Mouse (Mus musculus) liver, adult (tissue): ENCODE data around the gene Vars.
"Not testable (repeated sequence)": the region's sequence is repeated elsewhere in the genome, so short reads cannot be mapped to it uniquely, and the experiment has no call there.

Experiments
- GATA4 ChIP-seq: IDR thresholded peaks from 2 replicates; pipeline ENCODE4 v1.6.1; 2014; ENCODE audit warnings: mild to moderate bottlenecking, low read length; ENCODE audit not compliant: insufficient replicate concordance

Gene Vars

GRCm38 (mm10) chr17:34965627-34966026 is 35.2 kb upstream of the Vars start:
- TF ChIP-seq GATA4 = peak; percentile 38; the same call in 1 of the 2 replicates

GRCm38 (mm10) chr17:34969822-34970221 is 31.0 kb upstream of the Vars start, which contains the start of gene Gm20481:
Gene Gm20481, plus strand, starts transcription at chr17:34969912.
- not testable (repeated sequence) for TF ChIP-seq GATA4

GRCm38 (mm10) chr17:34972069-34972749 is 28.6 kb upstream of the Vars start, which contains the start of the genes Hspa1a and Hspa1l:
Gene Hspa1a, minus strand, starts transcription at chr17:34972156.
Gene Hspa1l, plus strand, starts transcription at chr17:34972703.
- not testable (repeated sequence) for TF ChIP-seq GATA4

- no peak for TF ChIP-seq GATA4
Observed at GRCm38 (mm10) chr17:34975581-34976492, 24.9 kb upstream of the Vars start.

- TF ChIP-seq GATA4 = no peak
Observed at GRCm38 (mm10) chr17:34977000-34977399, 23.8 kb upstream of the Vars start.

- no peak for TF ChIP-seq GATA4
Observed at GRCm38 (mm10) chr17:34978239-34978638, 22.5 kb upstream of the Vars start.

- no peak for TF ChIP-seq GATA4
Observed at GRCm38 (mm10) chr17:34979631-34980030, 21.2 kb upstream of the Vars start.

GRCm38 (mm10) chr17:34980655-34981054 is 20.1 kb upstream of the Vars start:
- no peak for TF ChIP-seq GATA4

- TF ChIP-seq GATA4 = peak; percentile 54; the same call in 1 of the 2 replicates
Observed at GRCm38 (mm10) chr17:34981690-34982180, 19.1 kb upstream of the Vars start, which contains the start of gene Lsm2. Gene Lsm2, plus strand, starts transcription at chr17:34981862.

GRCm38 (mm10) chr17:34982328-34982727 is 18.5 kb upstream of the Vars start:
- no peak for TF ChIP-seq GATA4

- no peak for TF ChIP-seq GATA4
Observed at GRCm38 (mm10) chr17:34984218-34984617, 16.6 kb upstream of the Vars start.

- no peak for TF ChIP-seq GATA4
Observed at GRCm38 (mm10) chr17:34994751-34995150, 6.0 kb upstream of the Vars start.

- TF ChIP-seq GATA4 = no peak
Observed at GRCm38 (mm10) chr17:34996411-34997141, 4.2 kb upstream of the Vars start.

- TF ChIP-seq GATA4 = no peak
Observed at GRCm38 (mm10) chr17:34997142-34997483, 3.7 kb upstream of the Vars start.
